Mouse (Mus musculus) erythroblast, embryonic 14.5 days (primary cell): ENCODE results near the gene Psmc4.

Experiments used
- GATA1 ChIP-seq: IDR thresholded peaks from 2 replicates; pipeline ENCODE4 v1.6.1; 2012; ENCODE audit warnings: low read length, inconsistent platforms, mixed read lengths
- TAL1 ChIP-seq: IDR thresholded peaks from 3 replicates; pipeline ENCODE4 v1.6.1; 2012; ENCODE audit warnings: low read length, inconsistent platforms, mixed read lengths

DNA sequence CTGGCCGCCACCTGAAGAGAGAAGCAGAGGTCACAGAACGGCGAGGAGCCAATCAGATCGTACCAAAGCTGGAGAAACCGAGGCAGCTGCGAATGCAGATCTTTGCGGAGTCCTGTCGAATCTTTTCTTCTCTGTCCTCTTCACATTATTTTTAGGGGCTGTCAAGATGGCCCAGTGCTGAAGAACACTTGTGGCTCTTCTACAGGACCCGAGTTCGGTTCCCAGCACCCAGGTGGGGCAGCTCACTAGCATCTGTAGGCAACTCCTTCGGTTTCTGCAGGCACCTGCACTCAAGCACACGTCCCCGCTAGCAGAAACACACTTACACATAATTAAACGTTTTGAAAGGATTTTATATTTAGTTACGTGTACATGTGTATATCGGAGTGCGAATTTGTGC, 683 bp upstream of the Psmc4 start:
- no peak for TF ChIP-seq GATA1
- TF ChIP-seq TAL1 = no peak
